Mouse (Mus musculus): ENCODE data around the gene Pdzd8. TPM values are rescaled to one million over a fixed set of nuclear protein-coding genes. Genes with fewer than 3 reads are reported as not detected.

The Pdzd8 gene
- polyA plus RNA-seq, 1 experiment = 10.0 TPM

- Histone ChIP-seq H3K4me1 (ENCODE audit: control insufficient read depth, insufficient read depth, low read length) (peaks cover 4% of the 10 kb centered on the region; the same call in 1 of the 2 replicates), H3K4me3 (replicated peaks; ENCODE audit: extremely low read depth, low read depth, low read length) (no peak overlapping the region)
- no peak for DNase-seq
- WGBS = 84% methylated on average over 9 of the region's 9 CpGs
- TF ChIP-seq POLR2A (IDR thresholded peaks at IDR 0.05; ENCODE audit: borderline replicate concordance, extremely low read depth, low read depth, low read length) (no peak), CTCF (IDR thresholded peaks at IDR 0.05; ENCODE audit: insufficient read depth, low read length) (no peak)
Observed at GRCm38 (mm10) chr19:59264838-59265532, 80.6 kb downstream of the Pdzd8 start.

GRCm38 (mm10) chr19:59263171-59263570 lies 82.4 kb downstream of the Pdzd8 start:
- no peak for DNase-seq
- 78% methylated on average over 9 of the region's 9 CpGs for WGBS
- Histone ChIP-seq H3K4me3 (replicated peaks; ENCODE audit: extremely low read depth, low read depth, low read length) (no peak overlapping the region), H3K4me1 (ENCODE audit: control insufficient read depth, insufficient read depth, low read length) (peaks cover 4% of the 10 kb centered on the region; the same call in 1 of the 2 replicates)
- no peak for TF ChIP-seq CTCF (IDR thresholded peaks at IDR 0.05; ENCODE audit: insufficient read depth, low read length)
- no peak for TF ChIP-seq POLR2A (IDR thresholded peaks at IDR 0.05; ENCODE audit: borderline replicate concordance, extremely low read depth, low read depth, low read length)

GRCm38 (mm10) chr19:59261604-59262003 lies 84.0 kb downstream of the Pdzd8 start:
- H3K4me1 ChIP-seq (ENCODE audit: control insufficient read depth, insufficient read depth, low read length) = peaks cover 4% of the 10 kb centered on the region; the same call in 1 of the 2 replicates
- no peak overlapping the region for H3K4me3 ChIP-seq (replicated peaks; ENCODE audit: extremely low read depth, low read depth, low read length)
- 32% methylated on average over 7 of the region's 7 CpGs for WGBS
- TF ChIP-seq POLR2A (IDR thresholded peaks at IDR 0.05; ENCODE audit: borderline replicate concordance, extremely low read depth, low read depth, low read length) (no peak), CTCF (IDR thresholded peaks at IDR 0.05; ENCODE audit: insufficient read depth, low read length) (no peak)
- DNase-seq = no peak

GRCm38 (mm10) chr19:59260718-59261442 lies 84.7 kb downstream of the Pdzd8 start, which contains the start of gene Slc18a2:
Gene Slc18a2 (plus strand): TSS chr19:59260896.
- 2% methylated on average over 55 of the region's 55 CpGs for WGBS
- no peak within 1 kb of the TSS for H3K4me3 ChIP-seq (replicated peaks; ENCODE audit: extremely low read depth, low read depth, low read length)
- no peak for TF ChIP-seq POLR2A (IDR thresholded peaks at IDR 0.05; ENCODE audit: borderline replicate concordance, extremely low read depth, low read depth, low read length)
- no peak for TF ChIP-seq CTCF (IDR thresholded peaks at IDR 0.05; ENCODE audit: insufficient read depth, low read length)
- no peak for DNase-seq
- H3K4me1 ChIP-seq (ENCODE audit: control insufficient read depth, insufficient read depth, low read length) = peaks cover 4% of the 10 kb centered on the region; the same call in 1 of the 2 replicates

GRCm38 (mm10) chr19:59259633-59260032 lies 85.9 kb downstream of the Pdzd8 start:
- 45% methylated on average over 5 of the region's 5 CpGs for WGBS
- DNase-seq = no peak
- Histone ChIP-seq H3K4me3 (replicated peaks; ENCODE audit: extremely low read depth, low read depth, low read length) (no peak overlapping the region), H3K4me1 (ENCODE audit: control insufficient read depth, insufficient read depth, low read length) (peaks cover 4% of the 10 kb centered on the region; the same call in 1 of the 2 replicates)
- no peak for TF ChIP-seq CTCF (IDR thresholded peaks at IDR 0.05; ENCODE audit: insufficient read depth, low read length)
- TF ChIP-seq POLR2A (IDR thresholded peaks at IDR 0.05; ENCODE audit: borderline replicate concordance, extremely low read depth, low read depth, low read length) = no peak

GRCm38 (mm10) chr19:59252651-59253050 lies 92.9 kb downstream of the Pdzd8 start:
- DNase-seq = no peak
- Histone ChIP-seq H3K4me3 (replicated peaks; ENCODE audit: extremely low read depth, low read depth, low read length) (no peak overlapping the region), H3K4me1 (ENCODE audit: control insufficient read depth, insufficient read depth, low read length) (no peaks in the 10 kb centered on the region)
- no peak for TF ChIP-seq POLR2A (IDR thresholded peaks at IDR 0.05; ENCODE audit: borderline replicate concordance, extremely low read depth, low read depth, low read length)
- WGBS = 46% methylated on average over 2 of the region's 2 CpGs

GRCm38 (mm10) chr19:59248553-59249286 lies 96.9 kb downstream of the Pdzd8 start:
- no peaks in the 10 kb centered on the region for H3K4me1 ChIP-seq (ENCODE audit: control insufficient read depth, insufficient read depth, low read length)
- no peak overlapping the region for H3K4me3 ChIP-seq (replicated peaks; ENCODE audit: extremely low read depth, low read depth, low read length)
- 63% methylated on average over 11 of the region's 11 CpGs for WGBS
- TF ChIP-seq POLR2A (IDR thresholded peaks at IDR 0.05; ENCODE audit: borderline replicate concordance, extremely low read depth, low read depth, low read length) = no peak
- no peak for DNase-seq

GRCm38 (mm10) chr19:59248144-59248543 lies 97.4 kb downstream of the Pdzd8 start:
- DNase-seq = no peak
- Histone ChIP-seq H3K4me1 (ENCODE audit: control insufficient read depth, insufficient read depth, low read length) (no peaks in the 10 kb centered on the region), H3K4me3 (replicated peaks; ENCODE audit: extremely low read depth, low read depth, low read length) (no peak overlapping the region)
- TF ChIP-seq CTCF (IDR thresholded peaks at IDR 0.05; ENCODE audit: insufficient read depth, low read length) (no peak), POLR2A (IDR thresholded peaks at IDR 0.05; ENCODE audit: borderline replicate concordance, extremely low read depth, low read depth, low read length) (no peak)
- 79% methylated on average over 4 of the region's 4 CpGs for WGBS

Other genes starting within 250 kb of the Pdzd8 start
- gene Vax1, start 175.7 kb downstream of the Pdzd8 start, polyA plus RNA-seq (2012; rRNA removed) = not detected in 2 replicates
- gene Kcnk18, start 126.6 kb downstream of the Pdzd8 start, polyA plus RNA-seq (2012; rRNA removed) = not detected in 2 replicates
- gene Slc18a2, start 84.9 kb downstream of the Pdzd8 start, polyA plus RNA-seq (2012; rRNA removed) = 0.26 and 0.54 TPM in 2 replicates
- 1,993 and 2,492 TPM in 2 replicates for gene Rps12-ps3, start 23.5 kb downstream of the Pdzd8 start, polyA plus RNA-seq (2012; rRNA removed)
- not detected in 2 replicates for gene Emx2, start 112.6 kb upstream of the Pdzd8 start, polyA plus RNA-seq (2012; rRNA removed)

Data from lung, adult 2 months (tissue).